Mouse (Mus musculus) embryonic facial prominence, embryonic 10.5 days (tissue): ENCODE measurements around the gene Mgmt. TPM values are rescaled to one million over a fixed set of nuclear protein-coding genes. Genes with fewer than 3 reads are reported as not detected.
A peak's percentile ranks its signal among the peaks of the same experiment; 100 is the strongest.

ENCODE experiments used
- DNase-seq: peaks from one replicate; pipeline ENCODE4 v3.0.0-alpha.2; 2017; ENCODE audit warnings: low spot score
- H3K27ac ChIP-seq: fragments of 300-500 bp; sonication (generic); replicated peaks from 2 replicates; pipeline ENCODE4 v1.5.1; 2016; ENCODE audit warnings: mild to moderate bottlenecking
- H3K27me3 ChIP-seq: fragments of 300-500 bp; sonication (generic); replicated peaks from 2 replicates; pipeline ENCODE4 v1.6.1; 2016; ENCODE audit warnings: low read depth, mild to moderate bottlenecking; ENCODE audit not compliant: poor library complexity, severe bottlenecking
- H3K36me3 ChIP-seq: fragments of 300-500 bp; sonication (generic); replicated peaks from 2 replicates; pipeline ENCODE4 v1.6.1; 2016; ENCODE audit warnings: mild to moderate bottlenecking, moderate library complexity
- H3K4me1 ChIP-seq: fragments of 300-500 bp; sonication (generic); 2 replicates; pipeline ENCODE4 v1.6.1; 2016
- H3K4me3 ChIP-seq: fragments of 300-500 bp; sonication (generic); 2 replicates; pipeline ENCODE4 v1.5.1; 2016; ENCODE audit warnings: mild to moderate bottlenecking, moderate library complexity
- H3K9me3 ChIP-seq: fragments of 300-500 bp; sonication (generic); 2 replicates; pipeline ENCODE4 v1.6.1; 2016; ENCODE audit warnings: mild to moderate bottlenecking
- WGBS: fragments of 180-500 bp; shearing (Covaris S2); methylation state at CpG from one replicate; pipeline ENCODE4 v1.1.7; 2016; 5-methylcytosine and 5-hydroxymethylcytosine counted together
- polyA plus RNA-seq: library from polyadenylated mRNA; unstranded; fragments of >200 nt; fragmentation: Nextera tagmentation; extraction: Ambion mirVana; gene quantifications from 2 replicates; pipeline ENCODE4 v1.2.1, GENCODE M21; 2016

Gene Mgmt
- polyA plus RNA-seq, 1 experiment from 2014 or later = 5.8 TPM

DNA sequence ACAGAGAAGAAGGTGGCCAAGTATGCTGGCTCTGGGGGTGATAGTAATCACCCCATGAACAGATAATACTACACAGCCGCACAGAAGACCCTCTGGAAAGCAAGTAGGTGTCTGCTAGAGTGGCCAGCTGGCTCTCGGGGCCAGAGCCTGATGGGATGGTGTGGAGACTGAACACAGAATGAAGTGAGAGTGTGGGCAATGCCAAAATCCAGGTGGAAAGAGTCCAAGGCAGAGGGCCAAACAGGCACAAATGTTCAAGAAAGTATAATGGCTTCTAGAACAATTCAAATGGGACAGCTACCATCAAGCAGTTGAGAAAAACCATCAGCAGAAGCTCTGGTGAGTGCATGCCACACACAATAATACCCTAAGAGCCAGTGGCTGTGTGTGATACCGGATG is 205.4 kb downstream of the Mgmt start:
- WGBS = 87% methylated on average over 3 of the region's 3 CpGs
- no peaks in the 10 kb centered on the region for H3K36me3 ChIP-seq
- H3K9me3 ChIP-seq = no peaks in the 10 kb centered on the region
- no peaks in the 10 kb centered on the region for H3K27me3 ChIP-seq
- DNase-seq = no peak
- H3K4me1 ChIP-seq = no peaks in the 10 kb centered on the region
- H3K27ac ChIP-seq = no peak overlapping the region
- H3K4me3 ChIP-seq = no peak overlapping the region

GRCm38 (mm10) chr7:137102606-137103195 is 208.3 kb downstream of the Mgmt start:
- H3K4me1 ChIP-seq = no peaks in the 10 kb centered on the region
- 76% methylated on average over 10 of the region's 10 CpGs for WGBS
- no peaks in the 10 kb centered on the region for H3K36me3 ChIP-seq
- no peaks in the 10 kb centered on the region for H3K27me3 ChIP-seq
- DNase-seq = no peak
- no peaks in the 10 kb centered on the region for H3K9me3 ChIP-seq
- no peak overlapping the region for H3K4me3 ChIP-seq
- H3K27ac ChIP-seq = no peak overlapping the region

DNA sequence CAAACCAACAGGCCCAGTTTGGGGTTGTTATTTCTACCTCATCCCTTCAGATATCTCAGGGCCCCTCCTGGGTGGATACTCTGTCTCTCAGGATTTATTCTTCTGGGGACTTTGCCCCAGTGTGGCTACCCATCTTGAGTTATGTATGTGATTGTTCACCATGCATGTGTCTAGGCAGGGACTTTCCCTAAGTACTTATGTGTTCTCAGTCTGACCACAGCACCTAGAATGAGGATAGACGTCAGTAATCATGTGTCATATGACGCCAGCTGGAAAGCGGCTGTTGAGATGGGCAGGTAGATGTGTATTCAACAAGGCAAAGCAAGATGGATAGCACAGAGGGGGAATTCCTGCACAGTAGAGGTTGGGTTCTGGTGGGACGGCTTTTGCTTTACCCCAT is 217.7 kb downstream of the Mgmt start:
- Histone ChIP-seq H3K36me3 (no peaks in the 10 kb centered on the region), H3K27ac (no peak overlapping the region), H3K4me1 (no peaks in the 10 kb centered on the region), H3K9me3 (peaks cover 20% of the 10 kb centered on the region), H3K27me3 (no peaks in the 10 kb centered on the region), H3K4me3 (no peak overlapping the region)
- 94% methylated on average over 4 of the region's 4 CpGs for WGBS
- DNase-seq = no peak

DNA sequence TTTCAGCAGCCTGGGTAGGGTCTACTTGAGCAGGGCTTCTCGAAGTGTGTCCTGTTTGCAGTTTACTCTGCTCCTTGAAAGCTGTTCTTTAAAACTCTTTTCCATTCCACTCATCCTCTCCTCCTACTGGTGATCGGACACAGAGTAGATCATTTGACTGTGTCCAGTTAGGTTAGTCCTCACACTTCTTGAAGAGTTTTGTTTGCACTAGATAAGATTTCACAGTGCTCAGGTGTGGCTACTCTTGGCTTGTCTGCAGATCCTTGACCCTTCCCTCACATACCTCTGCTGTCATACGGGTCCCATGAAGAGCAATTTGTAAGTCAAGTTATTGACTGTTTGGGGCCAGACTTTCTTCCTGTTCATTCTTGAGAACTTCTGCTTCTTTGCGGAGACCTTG is 221.8 kb downstream of the Mgmt start:
- WGBS = 87% methylated on average over 4 of the region's 4 CpGs
- Histone ChIP-seq H3K36me3 (no peaks in the 10 kb centered on the region), H3K27me3 (no peaks in the 10 kb centered on the region), H3K9me3 (peaks cover 20% of the 10 kb centered on the region), H3K4me3 (no peak overlapping the region), H3K4me1 (0 out of 2 replicates have a peak, but pooled peaks cover 3% of the 10 kb centered on the region), H3K27ac (no peak overlapping the region)
- no peak for DNase-seq

DNA sequence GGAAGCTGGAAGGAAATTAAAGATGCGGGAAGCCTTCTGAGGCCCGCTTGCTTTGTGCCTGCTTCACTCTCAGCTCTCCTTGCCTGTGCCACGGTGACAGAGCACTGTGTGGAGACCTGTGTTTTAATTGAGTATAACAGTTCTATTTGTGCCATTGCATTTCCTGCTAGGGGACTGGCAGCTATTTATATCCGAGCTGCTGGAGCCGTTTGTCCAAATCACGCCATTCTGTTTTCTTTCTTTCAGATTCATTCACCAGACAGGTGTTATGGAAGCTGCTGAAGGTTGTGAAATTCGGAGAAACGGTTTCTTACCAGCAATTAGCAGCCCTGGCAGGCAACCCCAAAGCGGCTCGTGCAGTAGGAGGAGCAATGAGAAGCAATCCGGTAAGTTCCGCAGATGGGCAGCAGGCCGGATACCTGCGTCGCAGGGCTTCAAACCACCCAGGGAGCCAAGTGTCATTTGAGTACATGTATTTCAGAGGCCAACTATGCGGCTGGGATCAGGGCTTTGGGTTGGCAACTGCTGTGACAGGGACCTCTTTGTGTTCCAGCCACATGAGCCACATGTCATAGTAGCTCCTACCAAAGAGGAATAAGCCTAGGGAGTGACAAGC is 226.9 kb downstream of the Mgmt start:
- WGBS = 73% methylated on average over 16 of the region's 16 CpGs
- Histone ChIP-seq H3K4me3 (no peak overlapping the region), H3K27me3 (no peaks in the 10 kb centered on the region), H3K9me3 (no peaks in the 10 kb centered on the region), H3K27ac (no peak overlapping the region), H3K36me3 (no peaks in the 10 kb centered on the region), H3K4me1 (peaks cover 11% of the 10 kb centered on the region; the same call in 1 of the 2 replicates)
- DNase-seq = no peak

DNA sequence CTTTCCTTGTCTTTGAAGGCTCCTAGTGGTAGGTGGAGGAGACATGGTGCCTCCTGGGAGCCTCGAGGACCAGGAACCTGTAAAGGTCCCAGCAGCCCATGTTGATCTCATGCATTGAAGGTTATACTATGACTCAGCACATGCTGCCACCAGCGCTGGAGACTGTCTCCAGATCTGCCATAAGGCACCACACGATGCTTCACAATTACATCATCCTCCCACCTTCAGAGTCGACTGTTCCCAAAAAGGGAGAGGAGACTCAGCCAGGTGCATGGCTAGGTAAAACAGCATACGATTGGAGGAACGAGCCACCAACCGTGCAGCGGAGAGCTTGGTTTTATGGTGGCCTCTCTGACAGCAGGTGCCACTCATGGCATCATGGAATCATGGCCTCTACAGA is 234.3 kb downstream of the Mgmt start:
- H3K4me1 ChIP-seq = peaks cover 13% of the 10 kb centered on the region
- no peak overlapping the region for H3K4me3 ChIP-seq
- H3K27me3 ChIP-seq = no peaks in the 10 kb centered on the region; the same call in 1 of the 2 replicates
- WGBS = 90% methylated on average over 8 of the region's 8 CpGs
- H3K27ac ChIP-seq = no peak overlapping the region
- DNase-seq = no peak
- no peaks in the 10 kb centered on the region for H3K36me3 ChIP-seq
- no peaks in the 10 kb centered on the region for H3K9me3 ChIP-seq

DNA sequence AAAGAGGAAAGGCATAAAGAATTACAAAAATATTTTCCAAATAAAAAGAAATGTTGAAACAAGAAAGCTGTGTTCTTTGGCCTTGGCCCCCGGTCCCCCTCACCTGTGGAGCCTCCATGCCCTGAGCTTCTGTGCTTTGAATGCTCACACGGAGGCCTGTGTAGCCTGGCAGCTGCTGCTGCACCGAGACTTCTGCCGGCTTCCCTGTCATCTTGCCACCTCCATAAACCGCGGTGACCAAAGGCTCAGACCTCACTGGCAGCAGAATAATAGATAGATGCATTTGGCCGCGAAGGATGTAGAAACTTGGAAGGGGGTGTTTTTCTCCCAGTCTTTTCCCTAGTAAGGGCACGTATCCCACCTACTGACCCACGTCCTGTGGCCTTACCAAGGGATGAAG is 235.8 kb downstream of the Mgmt start:
- peaks cover 13% of the 10 kb centered on the region for H3K4me1 ChIP-seq
- H3K4me3 ChIP-seq = no peak overlapping the region
- WGBS = 88% methylated on average over 10 of the region's 10 CpGs
- H3K36me3 ChIP-seq = no peaks in the 10 kb centered on the region
- H3K27ac ChIP-seq = 0 out of 2 replicates have a peak overlapping the region, but pooled peaks have one; percentile 48
- DNase-seq = no peak
- H3K9me3 ChIP-seq = no peaks in the 10 kb centered on the region
- H3K27me3 ChIP-seq = no peaks in the 10 kb centered on the region; the same call in 1 of the 2 replicates

DNA sequence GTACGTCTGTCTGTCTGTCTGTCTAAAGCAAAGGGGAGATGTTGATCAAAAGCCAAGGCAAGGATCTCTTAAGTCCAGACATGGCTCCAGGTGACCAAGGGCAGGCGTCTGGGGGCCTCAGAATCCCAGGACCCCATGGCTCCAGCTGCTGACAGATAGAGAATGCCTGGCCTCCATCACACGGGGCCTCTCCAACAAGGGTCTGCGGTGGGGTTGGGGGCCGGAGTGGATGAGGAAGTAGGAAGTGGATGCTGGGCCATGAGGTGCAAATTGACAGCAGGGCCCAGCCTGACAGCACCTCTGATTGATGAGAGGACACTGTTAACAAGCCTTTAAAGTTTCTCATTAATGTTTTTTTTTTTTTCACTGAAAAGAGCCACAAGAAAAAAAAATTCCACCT is 237.5 kb downstream of the Mgmt start:
- DNase-seq = no peak
- Histone ChIP-seq H3K9me3 (no peaks in the 10 kb centered on the region), H3K27me3 (no peaks in the 10 kb centered on the region; the same call in 1 of the 2 replicates), H3K4me3 (no peak overlapping the region), H3K27ac (no peak overlapping the region; the same call in 1 of the 2 replicates), H3K36me3 (no peaks in the 10 kb centered on the region), H3K4me1 (peaks cover 13% of the 10 kb centered on the region)
- WGBS = 67% methylated on average over 5 of the region's 5 CpGs

DNA sequence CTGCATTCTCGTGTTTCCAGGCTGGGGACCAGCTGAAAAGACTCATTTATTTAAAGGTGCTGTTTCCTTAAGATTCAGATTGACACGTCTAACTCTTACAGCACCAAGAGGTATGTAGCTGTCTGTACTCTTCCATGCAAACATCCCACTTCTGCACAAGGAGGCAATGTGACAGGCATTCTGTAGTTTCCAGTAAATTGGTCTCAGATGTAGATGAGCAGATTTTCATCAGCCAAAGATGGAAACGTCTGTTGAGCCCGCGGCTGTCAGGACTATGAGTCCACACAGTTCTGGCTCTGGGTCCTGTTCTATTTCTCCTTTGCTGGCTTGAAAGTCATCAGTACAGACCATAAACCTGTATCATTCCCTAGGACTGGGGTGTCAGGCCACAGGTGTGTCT is 243.7 kb downstream of the Mgmt start:
- 51% methylated on average over 5 of the region's 5 CpGs for WGBS
- H3K4me3 ChIP-seq = no peak overlapping the region

GRCm38 (mm10) chr7:137140321-137140720 is 245.9 kb downstream of the Mgmt start:
- Histone ChIP-seq H3K4me1 (peaks cover 28% of the 10 kb centered on the region), H3K9me3 (no peaks in the 10 kb centered on the region), H3K27me3 (no peaks in the 10 kb centered on the region), H3K27ac (no peak overlapping the region), H3K36me3 (no peaks in the 10 kb centered on the region), H3K4me3 (no peak overlapping the region)
- WGBS = 80% methylated on average over 7 of the region's 7 CpGs
- DNase-seq = no peak

More for the DNA sequence above, 243.7 kb downstream of the Mgmt start:
- Histone ChIP-seq H3K27me3 (no peaks in the 10 kb centered on the region), H3K27ac (peak overlapping the region; percentile 15; the same call in 1 of the 2 replicates), H3K9me3 (no peaks in the 10 kb centered on the region), H3K36me3 (no peaks in the 10 kb centered on the region), H3K4me1 (peaks cover 24% of the 10 kb centered on the region)
- DNase-seq = no peak

DNA sequence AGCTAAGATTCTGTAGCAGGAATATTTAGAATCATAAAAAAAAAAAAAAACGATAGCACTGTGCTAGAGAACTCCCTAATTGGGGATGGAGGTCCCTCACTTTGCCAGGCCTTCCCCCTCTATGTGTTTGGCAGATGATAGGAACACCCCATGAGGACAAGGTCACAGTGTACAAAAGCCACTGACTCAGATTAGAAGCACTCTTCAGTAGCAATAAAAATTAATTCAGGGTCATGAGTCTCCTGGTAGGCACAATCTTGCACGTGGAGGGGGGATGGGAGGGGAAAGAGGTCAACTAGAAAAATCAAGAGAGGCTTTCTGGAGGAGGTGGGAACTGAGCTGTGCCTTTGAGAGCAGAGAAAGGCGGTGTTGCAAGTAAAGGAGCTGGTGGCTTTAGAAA is 247.0 kb downstream of the Mgmt start:
- Histone ChIP-seq H3K27me3 (no peaks in the 10 kb centered on the region), H3K4me3 (no peak overlapping the region), H3K4me1 (peaks cover 28% of the 10 kb centered on the region), H3K9me3 (no peaks in the 10 kb centered on the region), H3K36me3 (no peaks in the 10 kb centered on the region), H3K27ac (no peak overlapping the region)
- 56% methylated on average over 3 of the region's 3 CpGs for WGBS
- no peak for DNase-seq

- peaks cover 11% of the 10 kb centered on the region; the same call in 1 of the 2 replicates for H3K4me1 ChIP-seq
- WGBS = 80% methylated on average over 12 of the region's 12 CpGs
- H3K27me3 ChIP-seq = no peaks in the 10 kb centered on the region
- no peaks in the 10 kb centered on the region for H3K9me3 ChIP-seq
- H3K36me3 ChIP-seq = no peaks in the 10 kb centered on the region
- no peak overlapping the region for H3K27ac ChIP-seq
- no peak for DNase-seq
- H3K4me3 ChIP-seq = no peak overlapping the region
Measured at GRCm38 (mm10) chr7:137147101-137147500, 252.7 kb downstream of the Mgmt start.

GRCm38 (mm10) chr7:137151854-137152253 is 257.4 kb downstream of the Mgmt start:
- WGBS = 86% methylated on average over 2 of the region's 2 CpGs

More at GRCm38 (mm10) chr7:137151854-137152253, 257.4 kb downstream of the Mgmt start:
- Histone ChIP-seq H3K9me3 (no peaks in the 10 kb centered on the region), H3K4me1 (0 out of 2 replicates have a peak, but pooled peaks cover 4% of the 10 kb centered on the region), H3K4me3 (no peak overlapping the region), H3K27ac (no peak overlapping the region), H3K36me3 (no peaks in the 10 kb centered on the region), H3K27me3 (no peaks in the 10 kb centered on the region)
- no peak for DNase-seq
